Mouse (Mus musculus) macrophage (primary cell): ENCODE measurements around the gene Nup153. TPM values are rescaled to one million over a fixed set of nuclear protein-coding genes. Genes with fewer than 3 reads are reported as not detected.
A peak's percentile ranks its signal among the peaks of the same experiment; 100 is the strongest.

Source experiments
- H3K27ac ChIP-seq: fragments of 350-480 bp; formaldehyde crosslinking; 2 replicates; pipeline ENCODE4 v1.9.0; 2021
- H3K36me3 ChIP-seq: fragments of 350-480 bp; formaldehyde crosslinking; 2 replicates; pipeline ENCODE4 v1.9.0; 2021; ENCODE audit errors: inconsistent target
- H3K4me3 ChIP-seq: fragments of 350-480 bp; formaldehyde crosslinking; 2 replicates; pipeline ENCODE4 v1.9.0; 2021; ENCODE audit errors: inconsistent target
- H3K79me2 ChIP-seq: fragments of 350-480 bp; formaldehyde crosslinking; 2 replicates; pipeline ENCODE4 v1.9.0; 2021; ENCODE audit errors: inconsistent target
- WGBS: methylation state at CpG from one replicate; pipeline ENCODE4 v1.1.7; 2026; ENCODE audit warnings: inconsistent platforms; ENCODE audit not compliant: missing documents; 5-methylcytosine and 5-hydroxymethylcytosine counted together
- polyA plus RNA-seq: library from polyadenylated mRNA; stranded (reverse); fragments of 250-400 nt; gene quantifications from 3 replicates; pipeline ENCODE4 v1.2.4, GENCODE M21; 2018; ENCODE audit warnings: inconsistent platforms

Gene Nup153
- polyA plus RNA-seq, 1 experiment from 2014 or later = 21.1 TPM

DNA sequence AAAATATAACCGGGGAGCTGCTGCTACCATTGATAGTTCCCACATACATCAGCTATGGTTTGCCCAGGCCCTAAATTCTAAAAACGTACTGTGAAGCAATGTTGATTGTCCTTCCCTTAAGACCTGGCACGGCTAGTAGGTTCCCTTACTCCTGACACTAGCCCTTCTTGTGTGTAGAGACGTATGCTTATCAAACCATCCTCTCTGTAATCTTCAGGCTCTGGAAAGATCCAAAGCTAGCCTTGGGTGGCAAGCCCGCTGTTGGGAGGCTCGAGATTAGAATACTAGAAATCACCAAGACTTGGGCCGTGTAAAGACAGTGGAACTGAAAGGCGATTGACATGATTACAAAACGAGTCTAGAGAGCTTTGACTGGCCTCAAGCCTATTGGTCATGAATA, 57.2 kb downstream of the Nup153 start:
- no peaks in the 10 kb centered on the region for H3K79me2 ChIP-seq
- H3K27ac ChIP-seq = no peak overlapping the region
- 0 out of 2 replicates have a peak, but pooled peaks cover 14% of the 10 kb centered on the region for H3K36me3 ChIP-seq
- 64% methylated on average over 8 of the region's 9 CpGs for WGBS
- H3K4me3 ChIP-seq = peak overlapping the region; percentile 28; the same call in 1 of the 2 replicates

DNA sequence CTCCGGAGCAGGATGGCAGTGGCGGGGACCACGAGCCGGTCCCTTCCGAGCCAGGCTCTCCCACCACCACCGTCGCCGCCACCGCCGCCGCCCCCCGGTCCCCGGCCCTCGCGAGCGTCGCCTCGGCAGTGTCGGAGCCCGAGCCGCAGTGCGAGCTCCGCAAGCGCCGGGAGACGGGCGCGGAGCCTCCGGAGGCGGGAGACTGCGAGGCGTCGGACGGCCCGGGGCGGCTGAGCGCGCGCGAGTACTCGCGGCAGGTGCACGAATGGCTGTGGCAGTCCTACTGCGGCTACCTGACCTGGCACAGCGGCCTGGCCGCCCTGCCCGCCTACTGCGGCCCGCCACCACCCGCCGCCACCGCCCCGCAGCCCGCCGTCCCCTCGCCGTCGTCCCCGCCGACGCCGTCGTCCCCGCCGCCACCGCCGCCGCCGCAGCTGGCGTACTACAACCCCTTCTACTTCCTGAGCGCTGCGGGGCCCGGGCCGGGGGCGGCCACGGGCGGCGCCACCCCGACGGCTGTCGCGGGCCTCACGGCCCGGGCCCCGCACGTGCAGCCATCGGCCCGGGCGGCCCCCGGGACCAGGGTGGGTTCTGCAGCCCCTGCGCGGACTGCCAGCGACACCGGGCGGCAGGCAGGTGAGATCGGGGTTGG, 58.0 kb downstream of the Nup153 start:
- Histone ChIP-seq H3K4me3 (peak overlapping the region; percentile 28; the same call in 1 of the 2 replicates), H3K27ac (no peak overlapping the region), H3K36me3 (0 out of 2 replicates have a peak, but pooled peaks cover 14% of the 10 kb centered on the region), H3K79me2 (no peaks in the 10 kb centered on the region)
- 2% methylated on average over 58 of the region's 96 CpGs for WGBS

DNA sequence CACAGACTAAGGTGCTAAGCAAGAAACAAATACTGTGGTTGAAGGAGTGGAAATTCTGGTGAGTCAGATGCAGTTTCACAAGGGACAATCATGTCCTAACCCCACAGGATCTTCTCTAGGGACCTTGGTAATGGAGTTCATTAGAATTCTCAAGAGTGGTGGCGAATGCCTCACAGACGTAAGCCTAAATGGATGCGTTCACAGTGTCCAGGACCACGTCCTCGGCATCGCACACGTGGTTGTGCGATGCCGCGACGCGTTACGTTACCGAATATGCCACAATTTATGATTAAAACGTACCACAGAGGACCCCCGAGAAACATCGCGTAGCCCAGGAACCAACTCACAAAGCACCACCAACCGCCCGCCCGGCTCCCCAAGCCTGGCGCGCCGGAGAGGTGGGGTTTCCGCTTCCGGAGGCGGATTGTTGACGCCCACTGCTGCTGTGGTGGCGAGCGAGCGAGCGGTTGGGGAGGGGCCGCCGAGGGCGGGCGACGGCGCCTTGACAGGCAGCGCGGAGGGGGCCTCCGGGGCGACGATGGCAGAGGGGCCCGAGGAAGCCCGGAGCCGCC, 58.6 kb downstream of the Nup153 start, which contains the start of gene Fam8a1:
TSS of gene Fam8a1 (plus strand) at position 475 of the 572 bp plus-strand sequence.
- Histone ChIP-seq H3K4me3 (peak within 1 kb of the TSS; percentile 45), H3K36me3 (0 out of 2 replicates have a peak, but pooled peaks cover 14% of the 10 kb centered on the region), H3K27ac (peak within 1 kb of the TSS; percentile 13; the same call in 1 of the 2 replicates), H3K79me2 (no peaks in the 10 kb centered on the region)
- 1% methylated on average over 46 of the region's 46 CpGs for WGBS

DNA sequence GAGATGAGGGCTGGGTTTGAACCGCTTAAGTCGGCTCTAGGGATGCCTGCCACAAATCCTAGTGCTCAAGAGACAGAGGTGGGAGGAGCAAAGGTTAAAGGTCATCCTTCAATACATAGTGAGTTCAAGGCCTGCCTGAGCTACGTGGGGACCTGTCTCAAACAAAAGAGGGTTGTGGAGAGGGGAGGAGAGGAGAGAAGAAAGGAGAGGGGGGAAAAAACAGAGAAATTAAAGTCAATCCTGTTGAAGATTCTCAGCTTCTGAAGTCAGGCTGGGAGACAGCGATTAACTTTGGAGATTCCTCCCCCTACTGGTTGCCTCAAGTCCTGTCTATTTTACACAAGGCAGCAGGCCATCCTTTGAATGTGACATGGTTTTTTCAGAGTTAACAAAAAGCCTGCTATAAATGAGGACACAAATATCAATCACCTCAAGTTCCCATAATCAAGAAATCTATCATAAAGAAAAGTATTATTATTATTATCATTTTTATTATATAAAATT, 64.2 kb downstream of the Nup153 start:
- no peaks in the 10 kb centered on the region for H3K36me3 ChIP-seq
- no peaks in the 10 kb centered on the region for H3K79me2 ChIP-seq
- H3K4me3 ChIP-seq = no peak overlapping the region
- WGBS = 45% methylated on average over 4 of the region's 4 CpGs
- H3K27ac ChIP-seq = no peak overlapping the region

DNA sequence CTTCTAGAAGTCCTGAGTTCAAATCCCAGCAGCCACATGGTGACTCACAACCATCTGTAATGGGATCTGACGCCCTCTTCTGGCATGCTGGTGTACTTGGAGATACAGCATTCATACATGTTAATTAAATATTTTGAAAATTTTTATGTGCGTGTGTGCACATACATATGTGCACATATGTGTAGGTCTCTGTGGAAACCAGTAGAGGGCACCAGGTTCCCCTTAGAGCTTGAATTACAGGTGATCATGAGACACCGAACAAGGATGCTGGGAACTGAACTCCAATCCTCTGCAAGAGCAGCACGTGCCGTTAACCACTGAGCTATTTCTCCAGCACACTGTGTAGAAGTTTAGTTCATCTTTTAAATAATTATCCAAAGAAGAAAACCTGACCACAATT, 68.5 kb downstream of the Nup153 start:
- Histone ChIP-seq H3K36me3 (no peaks in the 10 kb centered on the region), H3K79me2 (no peaks in the 10 kb centered on the region), H3K27ac (no peak overlapping the region), H3K4me3 (no peak overlapping the region)
- 88% methylated on average over 5 of the region's 5 CpGs for WGBS

DNA sequence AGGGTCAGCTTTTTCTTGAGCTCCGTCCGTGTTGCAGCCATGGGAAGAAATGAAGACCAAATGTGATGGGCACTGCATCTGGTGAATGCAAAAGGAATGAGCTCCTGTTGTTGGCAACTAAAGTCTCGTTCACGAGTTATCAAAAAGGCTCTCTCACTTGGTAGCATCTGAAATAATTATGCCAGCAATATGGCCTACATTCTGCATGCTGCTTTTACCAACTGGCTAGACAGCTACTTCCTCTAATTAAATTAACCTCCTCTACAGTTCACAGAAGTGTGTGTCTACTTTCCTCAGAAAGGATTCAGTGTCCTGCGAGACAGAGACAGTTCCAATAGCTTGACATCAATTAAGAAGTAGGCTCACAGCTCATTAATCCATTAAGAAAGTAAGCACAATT, 73.2 kb downstream of the Nup153 start:
- 92% methylated on average over 5 of the region's 5 CpGs for WGBS
- no peak overlapping the region for H3K27ac ChIP-seq
- H3K4me3 ChIP-seq = no peak overlapping the region
- no peaks in the 10 kb centered on the region for H3K79me2 ChIP-seq
- no peaks in the 10 kb centered on the region for H3K36me3 ChIP-seq

DNA sequence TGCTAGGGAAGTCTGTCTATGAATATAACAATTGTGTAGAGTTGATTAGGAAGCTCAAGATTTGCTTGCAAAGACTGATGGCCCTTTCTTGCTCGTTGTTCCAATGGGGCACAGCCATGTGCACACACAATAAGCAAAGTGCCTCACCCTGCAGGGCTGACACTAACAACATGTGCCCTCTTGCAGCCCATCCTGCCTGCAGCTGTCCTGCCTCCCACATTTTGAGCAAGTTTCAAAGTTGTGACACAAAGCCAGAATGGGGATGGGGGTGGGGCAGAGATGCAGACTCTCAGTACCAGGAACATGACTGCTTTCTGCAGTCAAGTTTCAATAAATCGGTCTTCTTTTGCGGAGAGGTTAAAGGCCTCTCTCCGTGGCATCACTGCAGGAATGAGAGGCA, 74.1 kb downstream of the Nup153 start:
- no peaks in the 10 kb centered on the region for H3K36me3 ChIP-seq
- 88% methylated on average over 4 of the region's 4 CpGs for WGBS
- no peak overlapping the region for H3K4me3 ChIP-seq
- no peaks in the 10 kb centered on the region for H3K79me2 ChIP-seq
- H3K27ac ChIP-seq = no peak overlapping the region

DNA sequence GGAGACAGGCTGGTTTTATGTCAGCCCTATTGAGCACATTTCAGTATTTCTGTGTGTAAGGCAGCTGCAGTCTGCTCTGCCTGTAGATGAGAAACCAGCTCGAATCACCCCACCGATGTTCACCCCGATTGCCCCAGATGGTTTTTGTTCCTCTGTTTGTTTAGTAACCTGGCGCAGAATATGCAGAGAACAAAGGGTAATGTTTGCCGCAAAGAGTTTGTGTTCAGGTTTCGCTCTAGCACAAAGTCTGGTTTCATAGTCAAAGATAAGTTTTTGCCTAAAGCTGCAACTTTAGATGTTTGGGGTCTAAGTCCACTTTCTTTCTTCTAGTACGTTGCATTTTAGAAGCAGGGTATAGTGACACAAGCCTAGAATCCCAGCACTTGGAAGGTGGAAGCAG, 75.1 kb downstream of the Nup153 start:
- Histone ChIP-seq H3K36me3 (no peaks in the 10 kb centered on the region), H3K27ac (no peak overlapping the region), H3K79me2 (no peaks in the 10 kb centered on the region), H3K4me3 (no peak overlapping the region)
- 94% methylated on average over 7 of the region's 7 CpGs for WGBS

DNA sequence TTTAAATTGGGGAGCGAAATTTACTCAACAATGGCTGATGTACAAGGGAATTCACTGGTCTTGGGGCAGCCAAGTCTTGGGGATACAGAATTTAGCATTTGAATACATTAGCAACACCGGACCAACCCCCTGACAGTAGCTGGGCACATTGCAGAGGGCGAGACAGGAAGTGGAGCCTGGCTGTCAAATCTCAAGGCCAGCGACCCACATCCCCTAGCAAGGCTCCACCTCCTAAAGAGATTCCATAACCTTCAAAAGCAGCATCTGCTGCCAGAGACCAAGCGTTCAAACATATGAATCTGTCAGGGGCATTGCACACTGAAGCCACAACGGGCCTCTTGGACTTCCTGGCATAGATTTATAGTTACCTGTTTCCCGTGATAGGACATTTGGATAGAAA, 75.9 kb downstream of the Nup153 start:
- Histone ChIP-seq H3K27ac (no peak overlapping the region), H3K4me3 (no peak overlapping the region), H3K36me3 (no peaks in the 10 kb centered on the region), H3K79me2 (no peaks in the 10 kb centered on the region)
- WGBS = 32% methylated on average over 7 of the region's 7 CpGs

DNA sequence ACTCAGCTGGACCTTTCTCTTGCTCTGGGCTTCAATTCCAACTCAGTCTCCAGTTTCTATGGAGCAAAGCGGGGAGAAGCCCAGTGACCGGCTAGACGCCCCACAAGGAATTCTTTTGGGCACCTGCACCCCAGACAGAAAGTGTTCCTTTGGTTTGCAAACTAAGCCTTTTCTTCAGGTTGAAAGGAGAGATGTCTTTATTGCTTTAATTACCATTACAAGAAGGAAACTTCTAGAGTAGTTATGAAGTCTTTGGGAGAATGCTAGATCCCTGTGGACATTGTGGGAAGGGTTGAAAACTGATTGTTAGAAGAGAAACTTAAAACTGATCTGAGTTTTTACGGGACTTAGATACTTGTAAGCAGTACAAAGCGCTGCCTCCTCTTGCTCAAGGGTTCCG, 82.3 kb downstream of the Nup153 start:
- no peak overlapping the region for H3K4me3 ChIP-seq
- H3K27ac ChIP-seq = no peak overlapping the region
- H3K79me2 ChIP-seq = no peaks in the 10 kb centered on the region
- 96% methylated on average over 6 of the region's 6 CpGs for WGBS
- no peaks in the 10 kb centered on the region for H3K36me3 ChIP-seq

DNA sequence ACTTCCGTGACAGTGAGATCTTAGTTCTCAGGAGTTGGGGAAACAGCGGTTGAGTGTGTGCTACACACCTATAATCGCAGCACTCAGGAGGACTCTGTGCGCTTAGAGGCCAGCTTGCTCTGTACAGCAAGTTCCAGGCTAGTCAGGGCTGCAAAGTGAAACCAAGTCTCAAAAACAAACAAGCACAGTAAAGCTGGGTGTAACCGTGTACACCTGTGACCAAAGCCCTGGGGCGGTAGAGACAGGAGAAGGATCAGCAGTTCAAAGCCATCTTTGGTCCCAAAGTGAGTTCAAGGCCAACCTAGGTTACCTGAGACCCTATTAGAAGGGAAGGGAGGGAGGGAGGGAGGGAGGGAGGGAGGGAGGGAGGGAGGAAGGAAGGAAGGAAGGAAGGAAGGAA, 83.6 kb downstream of the Nup153 start:
- Histone ChIP-seq H3K4me3 (no peak overlapping the region), H3K27ac (no peak overlapping the region), H3K79me2 (no peaks in the 10 kb centered on the region), H3K36me3 (no peaks in the 10 kb centered on the region)
- 87% methylated on average over 5 of the region's 6 CpGs for WGBS

DNA sequence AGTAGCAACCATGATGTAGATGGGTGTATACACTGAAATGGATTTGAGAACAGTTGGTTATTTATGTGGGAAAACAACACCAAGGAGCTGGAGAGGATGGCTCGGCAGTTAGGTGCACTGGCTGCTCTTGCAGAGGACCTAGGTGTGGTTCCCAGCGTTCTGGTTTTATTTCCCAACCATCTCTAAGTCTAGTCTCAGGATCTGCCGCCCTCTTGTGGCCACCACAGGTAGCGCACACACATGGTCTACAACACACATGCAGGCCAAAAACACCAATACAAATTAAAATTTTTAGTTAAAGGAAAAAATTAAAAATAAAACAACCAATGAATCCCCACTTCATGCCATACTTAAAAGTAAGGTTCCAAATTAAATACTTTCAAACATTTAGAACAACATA, 85.4 kb downstream of the Nup153 start:
- Histone ChIP-seq H3K36me3 (no peaks in the 10 kb centered on the region), H3K4me3 (no peak overlapping the region), H3K27ac (no peak overlapping the region), H3K79me2 (no peaks in the 10 kb centered on the region)
- 95% methylated on average over 4 of the region's 4 CpGs for WGBS

DNA sequence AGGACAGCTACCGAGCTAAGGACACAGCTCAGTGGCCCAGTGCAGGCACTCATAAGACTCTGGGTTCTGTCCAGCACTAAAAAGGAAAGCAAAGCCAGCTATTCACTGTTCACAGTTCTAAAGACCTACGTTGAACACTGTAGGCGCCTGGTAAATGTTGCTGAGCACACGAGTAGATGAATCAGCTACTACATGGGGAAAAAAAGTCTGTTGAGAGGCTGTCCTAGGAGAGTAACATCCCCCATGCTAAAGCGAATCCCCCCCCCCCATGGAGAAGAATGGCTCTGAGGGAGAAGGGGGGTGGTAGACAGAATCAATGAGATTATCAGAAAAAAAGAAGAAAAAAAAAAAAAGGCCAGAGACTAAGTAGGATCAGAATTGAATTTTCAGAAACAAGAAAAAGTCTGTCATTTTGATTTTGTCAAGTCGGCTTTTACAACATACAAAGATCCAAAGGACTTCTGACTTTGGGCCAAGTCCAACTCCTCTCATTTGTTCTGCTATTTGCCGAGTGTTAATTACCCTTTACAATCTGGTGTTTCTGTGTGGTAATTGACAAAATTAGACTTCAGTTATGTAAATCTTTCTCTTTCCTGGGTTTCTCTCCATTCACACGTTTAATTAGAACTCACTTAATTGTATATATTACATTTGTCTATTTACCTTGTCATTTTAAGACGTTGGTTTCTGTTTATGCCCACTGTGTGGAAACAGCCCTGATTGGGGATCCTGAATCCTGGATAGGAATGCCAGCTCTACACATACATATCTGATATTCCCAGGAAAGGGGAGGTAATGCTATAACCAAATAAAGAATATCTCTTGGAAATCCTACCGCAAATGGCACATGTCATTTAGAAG, 86.9 kb downstream of the Nup153 start:
- Histone ChIP-seq H3K27ac (no peak overlapping the region), H3K79me2 (no peaks in the 10 kb centered on the region), H3K36me3 (no peaks in the 10 kb centered on the region), H3K4me3 (no peak overlapping the region)
- 92% methylated on average over 9 of the region's 10 CpGs for WGBS

DNA sequence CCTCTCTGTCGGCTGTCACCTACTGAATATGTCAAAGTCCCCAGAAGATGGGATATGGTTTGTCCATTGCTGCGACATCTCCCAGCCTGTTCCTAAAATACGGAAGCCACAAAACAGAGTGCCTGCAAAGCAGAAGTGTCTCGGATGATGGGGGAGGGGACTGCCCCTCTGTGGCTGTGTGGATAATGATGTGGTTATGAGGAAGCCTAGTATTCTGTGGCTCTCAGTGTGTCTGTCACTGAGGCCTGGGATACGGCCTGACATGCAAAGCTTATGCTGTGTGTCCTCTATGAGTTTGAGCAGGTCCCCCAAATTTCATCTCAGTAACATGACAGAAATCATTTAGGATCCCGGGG, 93.6 kb downstream of the Nup153 start:
- H3K27ac ChIP-seq = no peak overlapping the region
- 17% methylated on average over 6 of the region's 6 CpGs for WGBS
- H3K36me3 ChIP-seq = no peaks in the 10 kb centered on the region
- no peak overlapping the region for H3K4me3 ChIP-seq
- no peaks in the 10 kb centered on the region for H3K79me2 ChIP-seq
